In genomic region chr2:158256894-158257293, GRCm38 (mm10) we compare ENCODE assay signal across 11 mouse cellular contexts. TPM values are rescaled to one million over a fixed set of nuclear protein-coding genes. Genes with fewer than 3 reads are reported as not detected.
DNase-seq lines count a peak whose midpoint lies in the region; ATAC-seq lines count a peak whose summit lies in the region.
"Had no signal": no experiment of that assay in that cellular context is flagged by ENCODE, and none has a peak within 500 bp of the region (broad histone marks: within the 10 kb centered on the region; RNA-seq: fewer than 3 reads in every experiment).

No protein-coding gene starts in this region.

- no peaks in the 10 kb centered on the region for H3K36me3 ChIP-seq in hindbrain, embryonic 10.5 days
- no peaks in the 10 kb centered on the region for H3K36me3 ChIP-seq in hindbrain, embryonic 16.5 days (ENCODE audit: control insufficient read depth, insufficient read depth, low read length)
- no peaks in the 10 kb centered on the region for H3K36me3 ChIP-seq in stomach, embryonic 16.5 days (ENCODE audit: control insufficient read depth, insufficient read depth, low read length)

- H3K4me3 ChIP-seq in hindbrain, embryonic 10.5 days = 0 out of 2 replicates have a peak overlapping the region, but pooled peaks have one; percentile 16
- H3K4me3 ChIP-seq in hindbrain, embryonic 16.5 days (ENCODE audit: low read length) = no peak overlapping the region
- H3K4me3 ChIP-seq in stomach, embryonic 16.5 days (replicated peaks; ENCODE audit: low read length) = no peak overlapping the region

- WGBS in hindbrain, embryonic 10.5 days = 17% methylated on average over 5 of the region's 5 CpGs
- WGBS in hindbrain, embryonic 16.5 days = 24% methylated on average over 5 of the region's 5 CpGs
- 4% methylated on average over 5 of the region's 5 CpGs for WGBS in stomach, embryonic 16.5 days

- no peak overlapping the region for H3K4me2 ChIP-seq in hindbrain, embryonic 16.5 days (ENCODE audit: low read length)
- H3K4me2 ChIP-seq in stomach, embryonic 16.5 days (ENCODE audit: low read depth, low read length) = peak overlapping the region; percentile 28

- no peak for ATAC-seq in hindbrain, embryonic 16.5 days
- peak; percentile 61; the same call in 1 of the 2 replicates for ATAC-seq in stomach, embryonic 16.5 days (ENCODE audit: insufficient read depth, low FRiP score)
- no peak for ATAC-seq in monocyte, adult 5-6 weeks (replicated peaks; ENCODE audit: insufficient number of reproducible peaks, low FRiP score, low TSS enrichment, poor library complexity, severe bottlenecking)

- peak overlapping the region; percentile 57; the same call in 1 of the 2 replicates for H3K27ac ChIP-seq in hindbrain, embryonic 10.5 days
- H3K27ac ChIP-seq in hindbrain, embryonic 16.5 days (ENCODE audit: low read depth, low read length) = no peak overlapping the region
- H3K27ac ChIP-seq in stomach, embryonic 16.5 days (ENCODE audit: low read length) = peak overlapping the region; percentile 62

- H3K9ac ChIP-seq in hindbrain, embryonic 16.5 days (ENCODE audit: low read depth, low read length) = no peak overlapping the region
- H3K9ac ChIP-seq in stomach, embryonic 16.5 days (ENCODE audit: low read length) = no peak overlapping the region; the same call in 1 of the 2 replicates

- intact Hi-C loops in gastrocnemius, postnatal 36 days (cut with DNase I) = no loop called here

- H3K9me3 ChIP-seq in hindbrain, embryonic 10.5 days = no peaks in the 10 kb centered on the region
- no peaks in the 10 kb centered on the region for H3K9me3 ChIP-seq in hindbrain, embryonic 16.5 days (ENCODE audit: control insufficient read depth, low read length)
- H3K9me3 ChIP-seq in stomach, embryonic 16.5 days (replicated peaks; ENCODE audit: control insufficient read depth, low read length) = no peaks in the 10 kb centered on the region

- peak; percentile 31 for DNase-seq in hindbrain, embryonic 10.5 days (ENCODE audit: low spot score)
- peak; percentile 77 for DNase-seq in testis, postnatal 10 days (ENCODE audit: low spot score)
- DNase-seq in testis, postnatal 14 days (ENCODE audit: low spot score) = no peak
- DNase-seq in gastrocnemius, postnatal 36 days = peak; percentile 21 to 24
- no peak for DNase-seq in thymus, postnatal 10 days (ENCODE audit: low spot score in 2 of 2)

- H3K27me3 ChIP-seq in hindbrain, embryonic 10.5 days (ENCODE audit: insufficient read depth, poor library complexity, severe bottlenecking) = peaks cover 9% of the 10 kb centered on the region
- no peaks in the 10 kb centered on the region for H3K27me3 ChIP-seq in hindbrain, embryonic 16.5 days (replicated peaks; ENCODE audit: control insufficient read depth, insufficient read depth, low read length)
- H3K27me3 ChIP-seq in stomach, embryonic 16.5 days (ENCODE audit: control insufficient read depth, insufficient read depth, low read length) = 0 out of 2 replicates have a peak, but pooled peaks cover 2% of the 10 kb centered on the region

- peaks cover 46% of the 10 kb centered on the region for H3K4me1 ChIP-seq in hindbrain, embryonic 10.5 days (replicated peaks)
- H3K4me1 ChIP-seq in hindbrain, embryonic 16.5 days (ENCODE audit: control insufficient read depth, insufficient read depth, low read depth, low read length) = no peaks in the 10 kb centered on the region
- peaks cover 16% of the 10 kb centered on the region; the same call in 1 of the 2 replicates for H3K4me1 ChIP-seq in stomach, embryonic 16.5 days (ENCODE audit: control insufficient read depth, insufficient read depth, low read length)

RNA-seq across cellular contexts. Expression of gene Bpi, which starts 1.0 kb away (rescaled TPM):
- not detected in 2 replicates for polyA plus RNA-seq in hindbrain, embryonic 10.5 days (2016; fragmentation: Nextera tagmentation; extraction: Ambion mirVana)
- not detected in 2 replicates for polyA plus RNA-seq in hindbrain, embryonic 16.5 days (2015; fragmentation: Nextera tagmentation; extraction: Ambion mirVana)
- total RNA-seq in gastrocnemius, postnatal 36 days (2021) = not detected
- polyA plus RNA-seq in stomach, embryonic 16.5 days (2015; fragmentation: Nextera tagmentation; extraction: Ambion mirVana) = not detected in 2 replicates
- not detected in 3 replicates for total RNA-seq in monocyte, adult 5-6 weeks (2017)
- total RNA-seq: gastrocnemius, adult 8-10 months; layer of hippocampus, postnatal 25 days; megakaryocyte-erythroid progenitor cell, adult 5-6 weeks had no signal

RNA-seq across cellular contexts. Expression of gene D630003M21Rik, which starts 27.9 kb away (rescaled TPM):
- 3.7 and 4.9 TPM in 2 replicates for polyA plus RNA-seq in hindbrain, embryonic 10.5 days (2016; fragmentation: Nextera tagmentation; extraction: Ambion mirVana)
- 1.9 and 2.1 TPM in 2 replicates for polyA plus RNA-seq in hindbrain, embryonic 16.5 days (2015; fragmentation: Nextera tagmentation; extraction: Ambion mirVana)
- total RNA-seq in gastrocnemius, postnatal 36 days (2021) = 1 to 10 TPM; 2.2 TPM
- 4.7 and 5.4 TPM in 2 replicates for polyA plus RNA-seq in stomach, embryonic 16.5 days (2015; fragmentation: Nextera tagmentation; extraction: Ambion mirVana)
- not detected in 3 replicates for total RNA-seq in monocyte, adult 5-6 weeks (2017)
- total RNA-seq: megakaryocyte-erythroid progenitor cell, adult 5-6 weeks had no signal

RNA-seq across cellular contexts. Expression of gene Lbp, which starts 49.4 kb away (rescaled TPM):
- 2.2 and 3.4 TPM in 2 replicates for polyA plus RNA-seq in hindbrain, embryonic 10.5 days (2016; fragmentation: Nextera tagmentation; extraction: Ambion mirVana)
- polyA plus RNA-seq in hindbrain, embryonic 16.5 days (2015; fragmentation: Nextera tagmentation; extraction: Ambion mirVana) = 6.2 TPM in 2 replicates
- 1 to 10 TPM; 4.9 to 8.2 TPM for total RNA-seq in gastrocnemius, postnatal 36 days (2021)
- 6.3 and 7.0 TPM in 2 replicates for polyA plus RNA-seq in stomach, embryonic 16.5 days (2015; fragmentation: Nextera tagmentation; extraction: Ambion mirVana)
- 0.48 to 0.49 TPM in 2 of 3 replicates, not detected in the other for total RNA-seq in monocyte, adult 5-6 weeks (2017)
- total RNA-seq: megakaryocyte-erythroid progenitor cell, adult 5-6 weeks had no signal

Comparison
In these comparisons a context has a peak if more than half of its experiments do, and no peak if none do; other contexts are left out.
1. DNase-seq: peak in hindbrain, embryonic 10.5 days (single experiment), testis, postnatal 10 days (single experiment) and gastrocnemius, postnatal 36 days (2 of 2); none in testis, postnatal 14 days (single experiment) and thymus, postnatal 10 days (0 of 2).